Mouse (Mus musculus): Measurements from ENCODE around the gene Polr2e.
A peak's percentile ranks its signal among the peaks of the same experiment; 100 is the strongest.
"Not testable (repeated sequence)": the region's sequence is repeated elsewhere in the genome, so short reads cannot be mapped to it uniquely, and the experiment has no call there.

Gene Polr2e

DNA sequence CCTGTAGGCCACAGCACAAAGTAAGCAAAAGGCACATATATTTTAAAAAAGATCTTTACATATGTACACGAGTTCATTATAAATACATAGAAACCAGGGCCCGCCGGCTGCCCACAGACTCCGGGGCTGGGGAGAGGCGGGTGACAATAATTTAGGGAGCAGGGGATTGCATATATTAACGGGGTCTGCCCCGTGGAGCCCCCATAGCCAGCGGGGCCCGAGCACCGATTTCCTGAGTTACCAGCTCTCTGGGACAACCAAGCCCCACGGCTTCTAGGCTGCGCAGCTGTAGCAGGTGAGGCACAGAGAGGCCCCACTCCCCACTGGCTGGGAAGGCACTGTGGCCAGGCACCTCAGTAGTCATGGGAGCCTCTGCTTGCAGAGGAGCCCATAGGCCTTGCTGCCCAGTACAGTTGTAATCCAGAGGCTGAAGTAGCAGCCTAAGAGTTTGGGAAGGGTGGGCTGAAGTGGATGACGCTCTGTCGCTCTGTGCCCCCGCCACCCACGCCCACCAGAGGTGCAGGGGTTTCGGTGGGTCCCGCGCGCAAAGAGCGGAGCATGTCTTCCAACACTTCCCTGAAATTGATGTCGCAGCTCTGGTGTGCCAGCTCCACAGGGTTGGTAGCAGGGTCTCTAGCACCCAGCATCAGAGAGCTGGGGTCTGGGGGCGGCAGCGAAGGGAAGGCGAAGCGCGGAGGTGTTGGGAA, 17.5 kb upstream of the Polr2e start:
- no peak for DNase-seq

DNA sequence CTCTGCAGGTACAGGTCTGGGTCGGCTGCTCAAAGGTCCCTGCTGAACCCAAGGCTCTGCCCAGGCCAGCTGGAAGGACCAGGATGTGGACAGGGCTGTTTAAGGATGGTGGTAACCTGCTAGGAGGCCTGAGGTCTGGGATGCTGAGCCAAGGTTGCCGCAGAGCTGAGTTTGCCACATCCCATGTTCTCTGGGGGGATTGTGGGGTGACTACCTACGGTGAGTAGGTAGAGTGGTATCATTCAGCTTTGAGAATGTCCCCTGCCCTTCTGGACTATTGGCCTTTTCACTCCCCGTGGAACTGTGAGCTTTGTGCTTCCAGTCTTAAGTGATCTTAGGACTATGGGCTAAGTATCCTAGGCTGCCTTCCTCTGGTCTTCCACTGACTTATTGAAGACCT, 16.9 kb upstream of the Polr2e start:
- no peak for DNase-seq

GRCm38 (mm10) chr10:80055891-80056290, 16.3 kb upstream of the Polr2e start:
- DNase-seq: no peak

GRCm38 (mm10) chr10:80055364-80055763, 15.8 kb upstream of the Polr2e start:
- DNase-seq: no peak

GRCm38 (mm10) chr10:80054911-80055310, 15.3 kb upstream of the Polr2e start:
- DNase-seq: not testable (repeated sequence)

DNA sequence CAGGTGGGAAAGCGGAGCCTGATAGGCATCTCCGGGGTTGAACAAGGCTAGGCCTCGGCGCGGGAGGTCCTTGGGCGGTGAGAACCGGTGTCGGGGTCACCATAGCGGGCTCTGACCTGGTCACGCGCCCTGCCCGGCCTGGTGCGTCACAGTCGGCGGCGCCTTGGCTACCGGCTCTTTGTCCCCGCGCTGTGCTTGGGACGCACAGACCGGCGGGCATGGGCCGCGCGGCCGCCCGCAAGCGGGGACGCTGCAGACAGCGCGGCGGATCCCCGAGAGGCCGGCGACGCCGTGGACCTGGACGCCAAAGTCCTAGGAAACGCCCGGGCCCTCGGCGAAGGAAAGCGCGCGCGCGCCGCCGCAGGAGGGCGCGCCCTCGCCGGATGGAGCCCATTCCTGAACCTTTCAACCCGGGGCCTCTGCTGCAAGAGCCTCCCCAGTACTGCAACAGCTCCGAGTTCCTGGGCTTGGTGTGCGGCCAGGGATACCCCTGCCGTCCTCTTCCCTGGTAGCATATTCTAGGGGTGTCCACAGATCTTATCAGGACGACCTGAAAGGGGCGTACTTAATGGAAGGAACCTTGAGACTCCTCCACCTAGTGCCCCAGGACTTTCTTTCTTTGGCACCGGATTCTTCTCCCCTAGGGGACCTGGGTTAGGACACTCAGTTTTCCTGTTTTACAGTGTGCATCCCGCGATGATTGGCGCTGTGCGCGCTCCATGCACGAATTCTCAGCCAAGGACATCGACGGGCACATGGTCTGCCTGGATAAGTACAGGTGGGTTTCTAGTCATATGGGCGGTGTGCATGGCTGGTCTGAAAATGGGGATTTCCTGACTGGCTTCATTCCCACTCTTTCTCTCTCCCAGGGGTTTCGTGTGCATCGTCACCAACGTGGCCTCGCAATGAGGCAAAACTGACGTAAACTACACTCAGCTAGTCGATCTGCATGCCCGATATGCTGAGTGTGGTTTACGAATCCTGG, 14.5 kb upstream of the Polr2e start:
- DNase-seq: peak; percentile 84

DNA sequence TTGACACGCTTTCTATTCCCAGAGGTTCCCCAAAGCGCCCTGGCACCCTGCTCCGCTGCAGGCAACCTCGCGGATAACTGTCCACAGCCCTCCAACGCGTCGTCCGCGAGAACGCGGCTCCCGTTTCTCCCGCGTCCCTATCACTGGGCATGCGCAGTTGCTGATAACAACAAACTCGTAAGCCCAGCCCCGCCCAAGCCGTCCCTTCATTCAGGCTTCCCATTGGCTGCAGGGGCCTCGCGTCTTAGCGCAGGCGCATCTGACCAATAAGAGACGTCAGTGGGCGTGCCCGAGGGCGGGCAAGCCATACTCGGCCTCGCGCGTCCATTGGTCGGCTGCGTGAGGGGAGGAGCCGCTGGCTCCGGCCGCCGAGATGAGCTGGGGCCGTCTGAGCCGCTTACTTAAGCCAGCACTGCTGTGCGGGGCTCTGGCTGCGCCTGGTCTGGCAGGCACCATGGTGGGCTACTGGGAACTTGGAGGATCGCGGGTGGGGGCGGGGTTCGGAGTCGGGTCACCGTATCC, 13.7 kb upstream of the Polr2e start:
- DNase-seq: peak; percentile 100

DNA sequence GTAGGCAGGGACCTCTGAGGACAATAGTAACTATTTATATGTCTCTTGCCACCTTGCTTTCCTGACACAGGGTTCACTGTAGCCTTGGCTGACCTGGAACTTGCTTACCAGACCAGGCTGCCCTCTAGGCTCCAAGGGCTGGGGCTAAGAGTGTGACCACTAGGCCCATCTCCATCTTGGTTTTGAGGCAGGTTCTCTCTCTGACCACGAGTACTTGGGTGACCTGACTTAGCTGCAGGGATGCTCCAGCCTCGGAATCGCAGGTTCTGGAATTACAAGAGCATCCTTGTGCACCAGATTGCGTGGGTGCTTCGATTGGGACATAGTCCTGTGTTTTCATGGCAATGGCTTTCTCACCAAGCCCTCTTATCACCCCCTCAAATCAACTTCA, 12.8 kb upstream of the Polr2e start:
- DNase-seq: no peak

DNA sequence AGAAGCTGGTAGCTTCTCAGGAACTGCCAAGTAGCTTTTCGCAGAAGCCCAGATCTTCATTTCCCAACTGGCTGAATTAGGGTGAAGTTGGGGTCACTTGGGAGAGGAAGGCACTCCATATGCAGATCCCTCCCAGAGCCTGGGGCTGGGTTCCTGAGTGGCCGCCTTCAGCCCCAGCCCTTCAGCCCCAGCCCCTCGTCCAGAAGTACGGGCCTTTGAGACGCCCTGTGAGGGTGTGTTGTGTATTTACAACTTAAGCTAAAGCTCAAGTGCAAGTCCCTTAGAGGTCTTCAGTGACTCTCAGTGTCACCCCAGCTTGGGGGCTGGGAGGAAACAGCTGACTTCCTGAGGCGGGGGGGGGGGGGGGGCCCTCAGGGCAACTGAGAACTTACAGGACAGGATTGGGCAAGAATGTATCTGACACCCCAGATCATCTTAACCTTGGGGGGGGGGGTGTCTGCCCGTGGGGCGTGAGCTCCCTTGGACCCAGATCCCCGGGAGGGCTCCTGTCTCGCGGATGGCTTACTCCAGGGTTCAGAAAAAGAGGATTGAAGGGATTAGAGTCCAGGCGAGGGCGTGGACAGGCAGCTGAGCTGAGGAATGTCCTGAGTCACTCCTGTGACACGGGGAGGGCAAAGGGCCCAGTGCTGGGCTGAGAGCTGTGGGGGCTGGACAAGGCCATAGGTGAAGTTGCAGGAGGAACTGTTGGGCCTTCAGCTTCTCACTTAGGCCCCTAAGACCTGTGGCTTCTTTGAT, 12.2 kb upstream of the Polr2e start:
- peak; percentile 28 for DNase-seq

DNA sequence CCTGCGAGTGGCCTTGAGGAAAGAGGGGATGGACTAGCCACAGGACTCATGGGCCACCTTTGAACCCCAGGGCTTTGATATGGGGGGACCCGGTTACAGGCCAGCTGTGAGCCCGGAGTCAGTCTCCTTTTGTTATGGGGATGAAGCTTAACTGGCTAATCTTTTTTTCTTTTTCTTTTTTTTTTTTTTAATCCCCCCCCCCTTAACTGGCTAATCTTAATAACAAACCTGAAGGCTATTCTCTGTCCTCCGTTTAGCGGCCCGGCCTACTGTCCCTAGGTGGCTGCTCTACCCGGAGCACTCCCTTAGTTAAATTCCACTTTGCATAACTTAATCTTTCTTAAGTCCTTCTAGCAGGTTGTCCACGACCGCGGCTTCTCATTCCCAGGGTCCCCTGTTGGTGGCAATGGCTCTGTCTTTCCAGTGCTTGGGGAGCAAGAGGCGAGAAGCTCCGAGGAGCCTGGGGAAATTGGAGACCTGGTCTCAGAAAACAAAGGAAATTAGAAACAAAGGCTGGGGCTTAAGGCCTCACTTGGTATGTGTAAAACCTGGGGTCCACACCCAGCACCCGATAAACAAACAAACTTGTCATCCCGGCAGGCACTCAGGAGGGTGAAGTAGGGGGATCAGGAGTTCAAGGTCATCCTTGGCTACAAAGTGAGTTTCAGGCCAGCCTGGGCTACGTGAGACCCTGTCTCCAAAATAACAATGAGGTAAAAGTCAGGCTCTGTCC, 11.5 kb upstream of the Polr2e start:
- DNase-seq: no peak

GRCm38 (mm10) chr10:80050244-80050643, 10.6 kb upstream of the Polr2e start:
- no peak for DNase-seq

DNA sequence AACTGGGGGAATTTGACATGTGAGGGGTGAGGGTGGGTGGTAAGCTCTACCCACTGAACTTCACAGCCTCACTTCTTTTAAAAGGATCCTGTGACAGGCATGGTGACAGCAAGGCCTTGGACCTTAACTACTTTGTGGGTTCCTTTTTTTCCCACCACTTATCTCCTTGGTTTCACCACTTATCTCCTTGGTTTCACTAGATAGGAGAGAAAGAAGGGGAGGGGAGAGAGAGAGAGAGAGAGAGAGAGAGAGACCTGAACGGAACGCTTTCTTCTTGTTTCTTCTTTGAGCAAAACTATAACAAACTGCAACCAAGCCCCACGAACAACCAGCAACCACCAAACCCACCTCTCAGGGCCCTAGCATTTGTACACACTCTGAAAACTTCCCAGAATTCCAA, 9.2 kb upstream of the Polr2e start:
- DNase-seq: peak; percentile 23

GRCm38 (mm10) chr10:80048396-80048795, 8.8 kb upstream of the Polr2e start:
- peak; percentile 62 for DNase-seq

GRCm38 (mm10) chr10:80047041-80047565, 7.5 kb upstream of the Polr2e start, which contains the start of gene Gpx4:
TSS of gene Gpx4 (plus strand) at chr10:80047166.
- no peak for DNase-seq

DNA sequence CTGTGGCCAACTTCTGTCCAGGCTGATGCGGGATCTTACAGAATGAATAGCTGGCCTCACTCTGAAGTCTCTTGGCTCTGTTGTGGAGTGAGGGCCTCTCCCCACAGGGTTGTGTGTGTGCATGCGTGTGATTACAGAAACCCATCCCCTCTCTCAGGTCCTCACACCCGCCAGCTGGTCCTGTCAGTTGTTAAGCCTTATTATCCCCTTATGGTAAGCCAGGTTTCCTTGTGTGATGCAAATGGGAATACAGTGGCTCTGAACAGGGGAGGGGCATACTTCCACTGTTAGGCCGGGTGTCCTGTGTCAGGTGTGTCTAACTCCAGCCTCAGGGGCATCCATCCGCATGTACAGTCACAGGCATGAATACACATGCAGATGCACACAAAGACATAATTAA, 6.2 kb upstream of the Polr2e start:
- no peak for DNase-seq

DNA sequence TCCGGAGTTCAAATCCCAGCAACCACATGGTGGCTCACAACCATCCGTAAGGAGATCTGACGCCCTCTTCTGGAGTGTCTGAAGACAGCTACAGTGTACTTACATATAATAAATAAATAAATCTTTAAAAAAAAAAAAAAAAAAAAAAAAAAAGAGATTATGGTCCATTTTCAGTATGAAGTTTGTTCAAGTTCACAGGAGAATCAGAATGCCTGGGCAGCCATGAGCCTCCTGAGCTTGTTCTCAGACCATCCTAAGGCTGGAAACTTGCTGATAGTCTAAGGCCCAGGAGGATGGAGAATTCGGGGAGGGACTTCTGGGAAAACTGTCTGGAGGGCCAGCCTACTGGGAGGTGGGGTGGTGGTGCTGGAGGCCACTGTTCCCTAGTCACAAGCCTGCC, 5.8 kb upstream of the Polr2e start:
- DNase-seq: not testable (repeated sequence)

- DNase-seq: peak; percentile 22
Observed at GRCm38 (mm10) chr10:80044087-80044486, 4.5 kb upstream of the Polr2e start.

GRCm38 (mm10) chr10:80041409-80042060, 1.9 kb upstream of the Polr2e start:
- not testable (repeated sequence) for DNase-seq

DNA sequence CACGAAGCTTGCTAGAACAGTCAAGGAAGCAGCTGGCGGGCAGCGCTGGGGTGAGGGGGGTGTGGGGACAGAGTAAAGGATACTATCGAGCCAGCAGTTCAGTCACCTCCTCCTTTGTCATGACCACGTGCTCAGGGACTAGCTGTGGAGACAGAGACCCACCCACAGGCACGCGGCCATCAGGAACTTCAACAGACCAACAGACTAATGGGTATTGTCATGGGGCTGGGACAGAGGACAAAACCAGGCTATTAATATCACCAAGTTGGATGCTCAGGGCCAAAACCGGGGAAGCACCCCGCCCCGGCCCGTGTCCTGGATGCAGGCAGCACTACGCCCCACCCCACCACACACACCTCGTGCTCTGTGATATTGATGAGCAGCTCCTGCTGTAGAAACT, 2.8 kb downstream of the Polr2e start:
- no peak for DNase-seq

GRCm38 (mm10) chr10:80035686-80036085, 3.9 kb downstream of the Polr2e start:
- no peak for DNase-seq

DNA sequence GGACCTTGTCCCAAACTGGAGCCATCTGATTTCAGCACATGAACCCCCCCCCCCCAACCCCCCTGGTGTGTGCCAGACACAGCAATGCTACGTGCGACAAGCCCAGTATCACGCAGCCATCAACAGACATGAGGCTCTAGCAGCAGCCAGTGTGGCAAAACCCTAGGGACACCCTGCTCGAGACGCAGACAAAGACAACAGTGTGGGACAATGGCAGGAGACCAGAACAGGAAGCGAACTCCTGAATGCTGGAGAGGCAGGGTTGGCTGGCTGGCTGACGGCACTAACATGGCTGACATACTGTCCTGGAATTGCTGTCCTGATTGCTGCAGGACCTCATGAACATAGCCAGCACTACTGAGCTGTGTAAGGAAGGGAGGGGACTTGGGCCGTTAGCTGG, 4.4 kb downstream of the Polr2e start:
- DNase-seq: no peak
